Mouse (Mus musculus) neural tube, embryonic 14.5 days (tissue): ENCODE results near the gene Hsp90ab1. TPM values are rescaled to one million over a fixed set of nuclear protein-coding genes. Genes with fewer than 3 reads are reported as not detected.

Experiments
- ATAC-seq: fragments of 200-750 bp; cut with Nextera tagmentation; 2 replicates; pipeline ENCODE4 v1.8.0; 2017; ENCODE audit warnings: low read depth, mild to moderate bottlenecking, moderate TSS enrichment, moderate library complexity
- H3K27ac ChIP-seq: fragments of 300-500 bp; sonication (generic); 2 replicates; pipeline ENCODE4 v1.5.1; 2014; ENCODE audit warnings: low read depth, mild to moderate bottlenecking, control low read depth, low read length, moderate library complexity, mixed read lengths
- H3K27me3 ChIP-seq: fragments of 300-500 bp; sonication (generic); 2 replicates; pipeline ENCODE4 v1.6.1; 2014; ENCODE audit warnings: low read length; ENCODE audit not compliant: control insufficient read depth, insufficient read depth
- H3K36me3 ChIP-seq: fragments of 300-500 bp; sonication (generic); 2 replicates; pipeline ENCODE4 v1.6.1; 2014; ENCODE audit warnings: low read length, mixed read lengths; ENCODE audit not compliant: control insufficient read depth, insufficient read depth
- H3K4me1 ChIP-seq: fragments of 300-500 bp; sonication (generic); 2 replicates; pipeline ENCODE4 v1.6.1; 2014; ENCODE audit warnings: low read length; ENCODE audit not compliant: control insufficient read depth, insufficient read depth
- H3K4me2 ChIP-seq: fragments of 300-500 bp; sonication (generic); 2 replicates; pipeline ENCODE4 v1.6.1; 2014; ENCODE audit warnings: mild to moderate bottlenecking, low read depth, low read length, control low read depth
- H3K4me3 ChIP-seq: fragments of 300-500 bp; sonication (generic); 2 replicates; pipeline ENCODE4 v1.5.1; 2014; ENCODE audit warnings: low read depth, low read length, control low read depth, mixed read lengths
- H3K9ac ChIP-seq: fragments of 300-500 bp; sonication (generic); replicated peaks from 2 replicates; pipeline ENCODE4 v1.6.1; 2014; ENCODE audit warnings: low read depth, mild to moderate bottlenecking, control low read depth, low read length, mixed read lengths
- H3K9me3 ChIP-seq: fragments of 300-500 bp; sonication (generic); 2 replicates; pipeline ENCODE4 v1.6.1; 2016; ENCODE audit warnings: low read length; ENCODE audit not compliant: control insufficient read depth
- WGBS: fragments of 180-500 bp; shearing (Covaris S2); extraction: QIAGEN DNeasy Blood & Tissue Kit; methylation state at CpG from one replicate; pipeline ENCODE4 v1.1.7; 2014; 5-methylcytosine and 5-hydroxymethylcytosine counted together
- polyA plus RNA-seq: library from polyadenylated mRNA; unstranded; fragments of >200 nt; fragmentation: Nextera tagmentation; extraction: Ambion mirVana; gene quantifications from 2 replicates; pipeline ENCODE4 v1.2.1, GENCODE M21; 2014

Gene Hsp90ab1
- polyA plus RNA-seq, 1 experiment from 2014 or later: 1,278 TPM

DNA sequence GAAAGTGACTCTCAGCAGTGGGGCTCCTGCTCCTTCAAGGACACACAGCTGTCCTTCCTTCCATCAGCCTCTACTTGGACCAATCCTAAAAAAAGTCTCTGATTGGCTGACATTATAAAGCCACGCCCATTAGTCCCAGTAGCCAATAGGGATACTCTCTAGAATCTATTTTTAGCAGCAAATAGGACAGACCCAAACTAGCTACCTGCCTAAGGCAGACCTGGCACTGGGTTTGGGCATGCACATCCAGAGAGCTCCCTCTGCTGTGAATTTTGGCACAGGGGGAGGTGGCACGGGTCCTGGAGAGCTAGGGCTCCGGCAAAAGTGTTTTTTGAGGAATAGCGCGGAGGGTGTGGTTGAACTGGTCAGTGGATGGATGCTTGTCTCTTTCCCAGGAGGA, 46.5 kb downstream of the Hsp90ab1 start:
- no peak for ATAC-seq
- Histone ChIP-seq H3K4me3 (no peak overlapping the region), H3K9ac (no peak overlapping the region), H3K4me2 (no peak overlapping the region), H3K9me3 (no peaks in the 10 kb centered on the region), H3K36me3 (no peaks in the 10 kb centered on the region), H3K27me3 (no peaks in the 10 kb centered on the region), H3K4me1 (no peaks in the 10 kb centered on the region), H3K27ac (no peak overlapping the region)
- WGBS: 25% methylated on average over 5 of the region's 5 CpGs

DNA sequence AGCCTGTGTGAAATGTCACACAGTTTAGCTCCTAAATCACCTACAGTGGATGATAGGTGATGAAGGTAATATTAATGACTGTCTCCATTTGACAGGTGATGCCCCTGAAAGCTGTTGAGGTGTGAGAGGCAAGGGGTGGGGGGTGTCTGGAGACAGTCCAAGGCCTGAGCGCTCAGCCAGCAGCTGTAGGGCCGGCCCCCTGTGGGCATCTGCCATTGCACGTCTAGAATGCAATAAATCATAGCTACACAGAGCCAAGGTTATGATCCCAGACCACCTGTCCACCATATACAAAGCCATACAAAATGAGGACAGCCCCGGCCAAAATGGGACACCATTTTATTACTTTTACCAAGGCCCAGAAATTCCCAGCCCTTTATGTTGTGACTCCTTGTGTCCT, 48.1 kb downstream of the Hsp90ab1 start:
- no peaks in the 10 kb centered on the region for H3K4me1 ChIP-seq
- no peak overlapping the region for H3K4me3 ChIP-seq
- H3K36me3 ChIP-seq: no peaks in the 10 kb centered on the region
- no peaks in the 10 kb centered on the region for H3K9me3 ChIP-seq
- ATAC-seq: no peak
- WGBS: 45% methylated on average over 4 of the region's 4 CpGs
- no peak overlapping the region for H3K27ac ChIP-seq
- no peaks in the 10 kb centered on the region for H3K27me3 ChIP-seq
- H3K4me2 ChIP-seq: no peak overlapping the region
- H3K9ac ChIP-seq: no peak overlapping the region

DNA sequence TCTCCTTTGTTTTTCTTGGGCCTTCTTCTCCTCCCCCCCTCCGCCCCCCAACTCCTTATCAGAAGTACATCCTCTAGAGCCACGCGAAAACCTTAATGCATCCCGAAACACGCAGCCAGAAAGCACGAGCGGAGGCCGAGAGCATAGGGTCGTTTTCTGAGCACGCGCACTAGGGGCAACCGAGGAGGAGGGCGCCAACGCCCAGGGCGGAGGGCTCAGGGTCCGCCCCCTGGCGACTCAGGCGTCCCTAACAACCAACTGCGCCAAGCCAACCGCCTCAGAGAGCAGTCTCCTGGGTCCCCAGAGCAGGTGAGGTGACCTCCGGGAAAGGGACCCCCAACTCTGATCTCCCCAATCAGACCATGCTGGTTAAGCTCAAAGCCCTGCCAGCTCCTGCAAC, 49.8 kb downstream of the Hsp90ab1 start, which contains the start of gene Tcte1:
Gene Tcte1, plus strand, starts transcription at position 172 of the 400 bp plus-strand sequence.
- ATAC-seq: peak; percentile 80; the same call in 1 of the 2 replicates
- Histone ChIP-seq H3K4me1 (no peaks in the 10 kb centered on the region), H3K27ac (no peak within 1 kb of the TSS), H3K9me3 (no peaks in the 10 kb centered on the region), H3K27me3 (no peaks in the 10 kb centered on the region), H3K4me2 (peak within 1 kb of the TSS; percentile 72), H3K9ac (peak within 1 kb of the TSS; percentile 44; the same call in 1 of the 2 replicates), H3K4me3 (peak within 1 kb of the TSS; percentile 29), H3K36me3 (0 out of 2 replicates have a peak, but pooled peaks cover under 1% of the 10 kb centered on the region)
- WGBS: 1% methylated on average over 21 of the region's 21 CpGs

DNA sequence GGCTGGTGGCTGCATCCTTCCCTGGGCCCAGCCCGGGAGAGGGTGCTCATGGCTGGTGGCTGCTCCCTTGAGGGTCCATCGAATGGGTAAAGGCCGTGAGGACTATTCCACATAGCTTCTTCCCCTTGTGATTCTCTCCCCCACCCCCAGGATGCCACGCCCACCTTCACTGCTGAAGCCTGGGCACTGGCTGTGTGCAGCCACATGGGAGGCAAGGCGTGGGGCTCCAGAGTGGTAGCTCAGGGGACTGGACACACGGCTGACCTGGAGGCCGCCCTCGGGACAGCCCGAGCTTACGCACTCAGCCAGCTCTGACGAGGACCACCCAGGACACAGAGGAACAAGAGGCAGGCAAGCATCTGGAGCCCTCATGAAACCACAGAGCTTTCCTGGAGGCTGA, 52.9 kb downstream of the Hsp90ab1 start:
- no peak for ATAC-seq
- WGBS: 84% methylated on average over 11 of the region's 11 CpGs
- no peaks in the 10 kb centered on the region for H3K9me3 ChIP-seq
- H3K36me3 ChIP-seq: 0 out of 2 replicates have a peak, but pooled peaks cover 4% of the 10 kb centered on the region
- no peak overlapping the region for H3K4me2 ChIP-seq
- no peaks in the 10 kb centered on the region for H3K4me1 ChIP-seq
- H3K4me3 ChIP-seq: no peak overlapping the region
- H3K27me3 ChIP-seq: no peaks in the 10 kb centered on the region
- no peak overlapping the region for H3K9ac ChIP-seq
- no peak overlapping the region for H3K27ac ChIP-seq

DNA sequence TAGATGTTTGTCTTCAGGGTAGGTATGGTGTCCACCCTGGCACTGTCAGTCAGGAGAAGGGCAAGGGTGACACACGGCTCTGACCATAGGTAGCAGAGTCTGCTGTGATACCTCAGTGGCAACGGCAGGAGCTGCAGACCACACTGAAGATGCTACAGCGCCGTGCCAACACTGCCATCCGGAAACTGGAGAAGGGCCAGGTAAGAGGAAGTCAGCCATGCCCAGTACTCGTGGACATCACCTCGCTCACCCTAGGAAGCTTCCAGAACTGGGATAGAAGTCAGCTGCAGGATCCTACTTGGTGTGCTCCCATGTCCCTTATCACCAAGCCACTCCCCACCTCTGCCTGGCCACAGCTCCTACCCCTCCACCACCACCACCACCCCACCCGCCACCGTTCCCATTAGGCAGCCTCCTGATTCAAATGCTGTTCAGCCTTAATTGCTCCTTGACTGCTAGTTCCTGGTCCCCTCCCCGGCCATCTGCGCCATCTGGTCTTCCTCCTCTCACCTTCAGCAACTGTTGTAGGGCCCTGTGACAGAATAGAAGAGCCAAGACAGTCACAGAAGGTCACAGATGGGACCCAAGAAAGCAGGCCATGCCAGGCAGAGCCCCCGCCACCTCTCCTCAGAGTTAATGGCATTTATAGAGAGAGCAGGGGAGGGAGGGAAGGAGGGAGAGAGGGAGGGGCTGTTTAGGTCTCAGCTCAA, 54.1 kb downstream of the Hsp90ab1 start:
- WGBS: 75% methylated on average over 12 of the region's 12 CpGs
- H3K9me3 ChIP-seq: no peaks in the 10 kb centered on the region
- H3K36me3 ChIP-seq: 0 out of 2 replicates have a peak, but pooled peaks cover 4% of the 10 kb centered on the region
- no peak overlapping the region for H3K4me2 ChIP-seq
- H3K4me3 ChIP-seq: no peak overlapping the region
- H3K4me1 ChIP-seq: no peaks in the 10 kb centered on the region
- H3K27ac ChIP-seq: no peak overlapping the region
- no peak for ATAC-seq
- 0 out of 2 replicates have a peak overlapping the region, but pooled peaks have one; percentile 2 for H3K9ac ChIP-seq
- H3K27me3 ChIP-seq: no peaks in the 10 kb centered on the region

Other genes starting within 250 kb of the Hsp90ab1 start
- gene Cdc5l, start 139.5 kb downstream of the Hsp90ab1 start, polyA plus RNA-seq: 68.9 and 69.1 TPM in 2 replicates
- gene Spats1, start 97.9 kb downstream of the Hsp90ab1 start, polyA plus RNA-seq: 2.6 and 2.8 TPM in 2 replicates
- gene Aars2, start 66.4 kb downstream of the Hsp90ab1 start, polyA plus RNA-seq: 14.0 and 15.3 TPM in 2 replicates
- gene Tcte1, start 49.8 kb downstream of the Hsp90ab1 start, polyA plus RNA-seq: 3.2 and 4.2 TPM in 2 replicates
- 14.3 and 15.0 TPM in 2 replicates for gene Tmem151b, start 23.6 kb downstream of the Hsp90ab1 start, polyA plus RNA-seq
- gene Nfkbie, start 17.6 kb downstream of the Hsp90ab1 start, polyA plus RNA-seq: 4.2 and 4.9 TPM in 2 replicates
- gene Slc35b2, start 9.4 kb downstream of the Hsp90ab1 start, polyA plus RNA-seq: 72.2 and 79.3 TPM in 2 replicates
- 29.1 and 35.9 TPM in 2 replicates for gene Slc29a1, start 26.3 kb upstream of the Hsp90ab1 start, polyA plus RNA-seq
- gene Mymx, start 28.8 kb upstream of the Hsp90ab1 start, polyA plus RNA-seq: 0.44 and 1.0 TPM in 2 replicates
- 3.4 TPM in 1 of 2 replicates, not detected in the other for gene Capn11, start 86.1 kb upstream of the Hsp90ab1 start, polyA plus RNA-seq
- gene Mrpl14, start 113.1 kb upstream of the Hsp90ab1 start, polyA plus RNA-seq: 110 and 129 TPM in 2 replicates
- gene Tmem63b, start 113.6 kb upstream of the Hsp90ab1 start, polyA plus RNA-seq: 108 and 117 TPM in 2 replicates
- not detected in 2 replicates for gene 1600014C23Rik, start 160.6 kb upstream of the Hsp90ab1 start, polyA plus RNA-seq